Mouse (Mus musculus) right cerebral cortex, adult 2 months (tissue): Measurements from ENCODE around the gene Plcb4.
A peak's percentile ranks its signal among the peaks of the same experiment; 100 is the strongest.
"Not testable (repeated sequence)": the region's sequence is repeated elsewhere in the genome, so short reads cannot be mapped to it uniquely, and the experiment has no call there.

Source experiments
- DNase-seq, 2 experiments: peaks; one replicate each; pipeline ENCODE4 v3.0.0; 2021 to 2022; ENCODE audit warnings: low spot score in 2 of 2

Gene Plcb4

GRCm38 (mm10) chr2:135716180-135716579 is 57.4 kb downstream of the Plcb4 start:
- no peak for DNase-seq

DNA sequence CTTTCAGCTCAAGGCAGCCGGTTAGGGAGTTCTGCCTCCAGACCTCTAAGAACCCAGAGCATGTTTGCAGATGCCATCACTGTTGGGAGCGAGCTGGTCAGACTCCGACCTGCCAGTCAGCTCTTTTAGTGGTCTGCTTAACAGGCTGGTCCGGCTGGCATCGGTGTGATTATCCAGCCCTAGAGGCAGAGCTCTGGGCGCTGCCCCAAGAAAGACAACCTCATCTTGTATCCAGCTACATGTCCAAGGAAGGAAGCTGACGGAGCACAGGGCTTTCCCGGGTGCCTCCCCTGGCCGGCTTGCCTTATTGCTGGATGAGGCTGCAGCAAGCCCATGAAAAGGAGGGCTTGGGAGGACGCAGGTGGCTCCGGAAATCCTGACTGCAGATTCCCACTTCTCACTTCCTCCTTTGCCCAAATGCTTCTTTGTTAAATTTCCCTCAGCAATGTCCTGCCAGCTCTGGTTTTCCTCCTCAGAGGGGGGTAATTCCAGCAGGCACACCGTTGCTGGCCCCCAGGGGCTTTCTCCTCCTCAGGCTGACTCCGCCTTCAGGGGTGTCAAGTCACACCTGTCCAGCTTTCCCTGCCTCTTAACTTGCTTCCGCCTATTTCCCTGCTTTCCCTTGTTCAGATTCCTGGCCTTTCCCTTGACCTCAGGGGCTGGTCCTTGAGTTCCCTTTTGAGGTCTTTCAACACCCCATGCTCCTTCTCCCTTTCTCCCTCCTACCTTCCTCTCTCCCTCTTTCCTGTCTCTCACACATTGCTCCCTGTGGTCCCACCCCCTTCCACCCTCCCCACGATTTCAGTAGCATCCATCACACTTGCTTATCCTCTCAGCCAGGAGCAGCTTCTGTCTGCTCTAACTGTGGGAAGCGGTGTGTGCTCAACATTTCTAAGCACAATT is 58.7 kb downstream of the Plcb4 start:
- peak; percentile 9 to 34 for DNase-seq

GRCm38 (mm10) chr2:135722109-135722508 is 63.3 kb downstream of the Plcb4 start:
- no peak for DNase-seq

GRCm38 (mm10) chr2:135723387-135723786 is 64.6 kb downstream of the Plcb4 start:
- DNase-seq, result no peak

DNA sequence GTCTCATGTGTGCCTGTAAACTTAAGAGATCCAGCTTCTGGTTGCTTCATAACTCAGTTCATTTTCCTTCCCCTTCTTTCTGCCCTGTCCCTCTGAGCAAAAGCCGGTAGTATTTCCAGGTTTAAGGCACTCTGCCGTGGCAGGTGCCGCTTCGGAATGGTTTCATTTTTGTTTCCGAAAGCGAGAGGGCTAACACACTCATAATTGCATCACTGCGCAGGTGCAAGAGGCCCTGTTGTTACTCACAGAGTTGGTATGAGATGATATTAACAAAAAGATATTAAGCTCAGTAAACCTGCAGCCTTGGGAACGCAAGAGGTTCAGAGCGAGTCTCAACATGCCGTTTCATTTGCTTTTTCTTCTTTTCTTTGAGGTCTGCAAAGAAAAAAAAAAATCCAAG is 65.7 kb downstream of the Plcb4 start:
- DNase-seq, result no peak

DNA sequence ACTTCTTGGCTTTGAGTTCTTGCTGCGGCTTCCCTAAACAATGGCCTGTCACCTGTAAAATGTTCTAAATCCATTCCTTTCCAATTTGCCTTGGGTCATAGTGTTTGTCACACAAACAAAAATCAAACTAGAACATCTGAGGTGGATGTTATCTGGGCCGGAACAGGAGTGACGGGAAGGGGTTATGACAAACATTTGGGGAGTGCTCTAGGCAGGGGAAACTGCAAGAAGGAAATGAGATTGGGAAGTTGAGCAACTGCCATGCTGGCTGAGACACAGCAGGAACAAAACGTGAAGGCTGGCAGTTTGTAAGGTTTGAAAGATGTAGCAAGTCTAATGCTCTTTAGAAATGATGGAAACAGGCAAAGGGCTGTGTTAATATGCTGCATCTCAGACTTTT is 66.6 kb downstream of the Plcb4 start:
- DNase-seq, result no peak

GRCm38 (mm10) chr2:135727088-135727487 is 68.3 kb downstream of the Plcb4 start:
- no peak for DNase-seq

GRCm38 (mm10) chr2:135727925-135728324 is 69.1 kb downstream of the Plcb4 start:
- DNase-seq, result no peak

GRCm38 (mm10) chr2:135731591-135731990 is 72.8 kb downstream of the Plcb4 start:
- DNase-seq, result no peak

GRCm38 (mm10) chr2:135732651-135733050 is 73.8 kb downstream of the Plcb4 start:
- DNase-seq, result no peak

DNA sequence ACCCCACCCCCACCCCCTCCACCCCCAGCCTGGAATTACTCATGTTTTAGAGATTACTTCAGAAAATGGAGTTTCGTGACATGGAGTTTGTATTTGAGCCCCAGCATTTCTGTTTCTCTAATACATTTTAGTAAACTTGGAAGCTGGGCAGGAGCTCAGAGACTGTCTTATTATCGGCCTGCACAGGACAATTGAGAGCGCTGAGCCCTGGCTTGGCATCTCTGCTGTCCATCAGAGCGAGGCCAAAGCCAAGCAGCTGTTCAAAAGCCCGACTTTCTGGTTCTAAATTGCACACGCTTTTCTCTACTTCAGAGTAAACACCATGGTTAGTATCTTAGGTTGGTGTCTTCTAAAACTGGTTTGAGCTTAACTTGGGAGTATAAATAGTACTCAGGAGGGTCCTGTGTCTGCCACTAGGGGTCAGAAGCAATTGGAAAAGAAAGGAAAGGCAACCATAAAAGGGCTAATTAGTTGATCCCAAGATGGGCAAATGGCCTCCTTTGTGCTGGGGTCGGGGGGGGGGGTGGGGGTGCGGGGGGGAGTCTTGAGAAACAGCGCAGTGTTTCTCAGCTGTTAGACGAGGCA is 75.2 kb downstream of the Plcb4 start:
- no peak for DNase-seq

GRCm38 (mm10) chr2:135737506-135737905 is 78.7 kb downstream of the Plcb4 start:
- peak in 1 of 2 experiments; percentile 9 for DNase-seq

DNA sequence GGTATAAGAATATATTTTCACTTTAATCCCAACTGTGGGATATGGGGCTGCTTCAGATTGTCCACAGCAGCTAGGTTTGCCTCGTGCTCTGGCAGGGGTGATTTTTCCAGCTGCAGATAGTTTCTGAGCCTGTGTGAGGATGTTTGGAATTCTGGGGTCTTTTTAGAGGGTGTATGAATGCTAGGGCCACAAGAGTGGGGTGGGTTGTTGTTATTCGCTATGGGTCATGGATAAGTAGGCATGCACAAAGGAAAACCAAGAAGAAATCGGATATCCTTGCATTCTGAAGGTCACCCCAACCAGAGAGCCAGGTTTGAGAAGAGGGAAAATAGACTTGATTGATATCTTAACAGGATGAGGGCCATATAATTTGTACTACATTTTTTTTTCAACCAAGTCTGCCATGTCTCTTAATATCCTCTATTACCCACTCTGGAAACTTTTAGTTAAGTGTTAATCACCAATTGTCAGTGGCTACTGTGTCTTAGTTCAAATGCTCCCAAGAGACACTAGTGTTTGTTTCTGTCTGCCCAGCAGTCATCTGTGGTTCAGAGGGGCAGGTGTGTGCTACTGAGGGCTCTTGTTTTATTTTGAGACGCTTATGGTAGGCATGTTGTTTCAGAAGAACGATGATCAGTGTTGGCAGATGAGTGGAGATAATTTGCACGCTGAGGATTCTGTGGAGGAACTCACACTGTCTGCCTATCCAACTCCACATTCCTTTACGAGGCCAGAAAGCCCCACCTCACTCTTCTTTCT is 79.4 kb downstream of the Plcb4 start:
- not testable (repeated sequence) for DNase-seq

GRCm38 (mm10) chr2:135738950-135739349 is 80.1 kb downstream of the Plcb4 start:
- DNase-seq, result no peak

DNA sequence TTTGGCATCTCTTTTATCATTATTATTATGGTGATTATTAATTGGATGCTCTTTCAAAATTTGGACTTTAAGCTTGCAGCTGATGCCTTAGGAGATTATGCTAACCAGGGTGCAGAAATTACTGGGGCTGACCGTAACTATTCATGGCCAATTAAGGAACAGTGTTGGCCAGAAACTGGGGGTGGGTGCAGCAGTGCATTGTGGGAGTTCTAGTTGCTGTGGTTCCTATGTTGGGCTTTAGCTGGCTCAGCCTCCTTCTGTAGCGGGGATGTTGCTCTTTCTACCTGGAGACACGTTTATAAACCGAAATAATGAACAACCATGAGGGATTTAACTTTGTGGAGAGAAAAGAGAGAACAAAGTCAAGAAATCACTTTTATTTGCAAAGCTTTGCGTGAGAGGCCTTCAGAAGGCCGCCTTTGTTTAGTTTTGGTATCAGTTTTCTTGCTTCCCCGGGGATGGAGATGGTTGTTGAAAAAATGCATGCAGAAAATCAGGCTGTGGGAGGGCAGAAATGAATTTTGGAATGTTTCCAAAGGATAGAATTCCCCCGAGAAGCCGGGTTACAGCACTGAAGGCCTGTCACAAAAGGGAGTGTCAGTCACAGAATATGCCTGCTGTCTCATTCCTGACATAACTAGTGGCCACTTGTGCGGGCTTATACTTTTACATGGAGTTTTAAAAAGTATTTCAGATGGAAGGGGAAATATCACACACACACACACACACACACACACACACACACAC is 84.3 kb downstream of the Plcb4 start:
- no peak for DNase-seq

DNA sequence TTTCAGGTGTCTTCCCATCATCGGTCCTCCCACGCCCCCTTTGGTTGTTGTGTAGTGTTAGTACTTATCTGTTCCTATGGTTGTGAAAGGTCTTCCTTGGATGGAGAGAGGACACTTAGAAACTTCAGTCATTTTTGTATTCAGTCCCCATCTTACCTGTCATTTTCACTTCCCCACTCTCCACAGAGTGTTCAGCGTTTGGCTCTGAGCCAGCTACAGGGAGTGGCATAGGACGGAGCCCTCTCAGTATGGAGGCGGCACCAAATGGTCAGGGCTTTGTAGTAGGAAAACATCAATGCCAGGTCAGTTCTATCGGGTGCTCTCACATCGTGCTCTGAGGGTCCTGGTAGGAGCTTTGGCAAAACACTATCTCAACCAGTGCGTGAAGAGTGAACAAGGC is 85.9 kb downstream of the Plcb4 start:
- no peak for DNase-seq

DNA sequence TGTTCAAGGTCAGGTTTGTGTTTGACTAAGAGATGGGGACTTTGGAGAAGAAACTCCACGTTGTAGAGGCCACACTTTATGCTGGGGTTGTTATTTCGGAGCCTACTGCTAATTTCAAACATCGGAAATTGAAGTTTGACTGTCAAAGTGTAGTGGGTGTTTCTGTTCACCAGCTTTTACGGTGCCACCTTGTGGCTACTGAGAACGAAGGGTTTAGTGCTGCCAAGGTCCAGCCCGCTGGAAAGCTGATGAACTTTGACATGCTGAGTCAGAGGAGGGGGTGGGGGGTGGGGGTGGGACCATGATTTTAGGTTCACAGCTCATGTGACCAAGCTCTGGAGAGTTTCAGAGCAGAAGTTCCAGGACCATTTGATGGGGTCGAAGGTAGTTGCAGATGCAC is 86.3 kb downstream of the Plcb4 start:
- no peak for DNase-seq

DNA sequence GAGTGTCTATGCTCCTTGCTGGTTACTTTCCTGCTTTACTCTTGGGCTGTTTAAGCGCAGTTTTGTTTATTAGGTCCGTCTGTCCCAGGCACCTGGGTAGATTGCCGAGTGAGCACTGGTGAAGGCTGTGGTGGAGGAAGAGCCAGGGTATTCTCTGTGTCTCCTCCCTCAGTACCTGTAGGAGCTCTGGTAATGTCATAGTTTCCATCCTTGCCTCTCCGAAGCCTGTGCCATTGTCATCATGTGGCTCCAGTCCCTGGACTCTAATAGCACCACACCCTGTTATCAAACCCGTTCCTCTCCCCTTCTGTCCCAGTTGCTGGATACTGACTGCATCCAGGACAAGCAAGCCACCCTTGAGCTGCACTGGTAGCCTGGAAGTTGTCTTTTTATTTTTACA is 89.6 kb downstream of the Plcb4 start:
- no peak for DNase-seq

- peak; percentile 37 to 44 for DNase-seq
Observed at GRCm38 (mm10) chr2:135749606-135750005, 90.8 kb downstream of the Plcb4 start.

- no peak for DNase-seq
Observed at GRCm38 (mm10) chr2:135750748-135751147, 91.9 kb downstream of the Plcb4 start.

GRCm38 (mm10) chr2:135755792-135756191 is 97.0 kb downstream of the Plcb4 start:
- no peak for DNase-seq

DNA sequence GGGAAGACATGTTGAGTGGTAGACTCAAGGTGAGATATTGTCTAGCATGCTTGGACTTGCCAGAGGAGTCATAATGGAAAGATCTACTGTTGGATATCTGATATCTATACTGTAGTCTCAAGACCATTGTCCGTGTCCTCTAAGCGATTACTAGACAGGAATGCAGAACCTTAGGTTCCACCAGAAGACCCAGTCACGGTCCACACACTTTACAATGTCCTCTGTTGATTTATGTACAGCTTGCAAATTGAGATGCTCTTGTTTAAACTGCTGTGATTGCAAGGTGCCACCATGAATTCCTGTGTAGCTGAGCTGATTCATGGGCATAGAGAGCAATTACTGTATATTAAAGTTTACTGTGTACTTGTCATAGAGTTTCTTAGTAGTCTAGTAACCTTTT is 98.7 kb downstream of the Plcb4 start:
- DNase-seq, result no peak
